Mouse (Mus musculus): Measurements from ENCODE around the gene Trpm1. TPM values are rescaled to one million over a fixed set of nuclear protein-coding genes. Genes with fewer than 3 reads are reported as not detected.
"Not testable (repeated sequence)": the region's sequence is repeated elsewhere in the genome, so short reads cannot be mapped to it uniquely, and the experiment has no call there.

Trpm1 gene
- total RNA-seq (2015) (not detected in 2 replicates), total RNA-seq (2017) (not detected in 2 replicates)

- no peak for ATAC-seq (ENCODE audit: poor library complexity, severe bottlenecking)
Observed at GRCm38 (mm10) chr7:64153535-64153934, at the start of gene Trpm1. Trpm1 (plus strand) TSS chr7:64153835.

GRCm38 (mm10) chr7:64122131-64122715 is 31.4 kb upstream of the Trpm1 start:
- peak; percentile 77 for ATAC-seq (ENCODE audit: poor library complexity, severe bottlenecking)

- no peak for ATAC-seq (ENCODE audit: poor library complexity, severe bottlenecking)
Observed at GRCm38 (mm10) chr7:64123721-64124120, 29.9 kb upstream of the Trpm1 start.

GRCm38 (mm10) chr7:64125994-64126393 is 27.6 kb upstream of the Trpm1 start:
- ATAC-seq (ENCODE audit: poor library complexity, severe bottlenecking): not testable (repeated sequence)

GRCm38 (mm10) chr7:64139866-64140265 is 13.8 kb upstream of the Trpm1 start:
- no peak for ATAC-seq (ENCODE audit: poor library complexity, severe bottlenecking)

- ATAC-seq (ENCODE audit: poor library complexity, severe bottlenecking): peak; percentile 78
Observed at GRCm38 (mm10) chr7:64141301-64142032, 12.2 kb upstream of the Trpm1 start.

GRCm38 (mm10) chr7:64149337-64149736 is 4.3 kb upstream of the Trpm1 start:
- ATAC-seq (ENCODE audit: poor library complexity, severe bottlenecking): no peak

- ATAC-seq (ENCODE audit: poor library complexity, severe bottlenecking): no peak
Observed at GRCm38 (mm10) chr7:64149747-64150146, 3.9 kb upstream of the Trpm1 start.

- ATAC-seq (ENCODE audit: poor library complexity, severe bottlenecking): no peak
Observed at GRCm38 (mm10) chr7:64150436-64151080, 3.1 kb upstream of the Trpm1 start.

GRCm38 (mm10) chr7:64155226-64155625 is 1.6 kb downstream of the Trpm1 start:
- no peak for ATAC-seq (ENCODE audit: poor library complexity, severe bottlenecking)

GRCm38 (mm10) chr7:64155687-64156086 is 2.1 kb downstream of the Trpm1 start:
- ATAC-seq (ENCODE audit: poor library complexity, severe bottlenecking): peak; percentile 90

GRCm38 (mm10) chr7:64156271-64156911 is 2.8 kb downstream of the Trpm1 start:
- ATAC-seq (ENCODE audit: poor library complexity, severe bottlenecking): no peak

GRCm38 (mm10) chr7:64156918-64157690 is 3.5 kb downstream of the Trpm1 start:
- ATAC-seq (ENCODE audit: poor library complexity, severe bottlenecking): no peak

- ATAC-seq (ENCODE audit: poor library complexity, severe bottlenecking): no peak
Observed at GRCm38 (mm10) chr7:64158281-64159055, 4.8 kb downstream of the Trpm1 start.

- no peak for ATAC-seq (ENCODE audit: poor library complexity, severe bottlenecking)
Observed at GRCm38 (mm10) chr7:64159056-64159542, 5.5 kb downstream of the Trpm1 start.

GRCm38 (mm10) chr7:64159612-64160591 is 6.3 kb downstream of the Trpm1 start:
- no peak for ATAC-seq (ENCODE audit: poor library complexity, severe bottlenecking)

- no peak for ATAC-seq (ENCODE audit: poor library complexity, severe bottlenecking)
Observed at GRCm38 (mm10) chr7:64160737-64161470, 7.3 kb downstream of the Trpm1 start.

GRCm38 (mm10) chr7:64161990-64162389 is 8.4 kb downstream of the Trpm1 start:
- no peak for ATAC-seq (ENCODE audit: poor library complexity, severe bottlenecking)

Measured in megakaryocyte, adult 5-6 weeks (primary cell).